Mouse (Mus musculus) forebrain, embryonic 15.5 days (tissue): ENCODE results near the gene Xpo4. TPM values are rescaled to one million over a fixed set of nuclear protein-coding genes. Genes with fewer than 3 reads are reported as not detected.

Experiments used
- ATAC-seq: fragments of 200-750 bp; cut with Nextera tagmentation; replicated peaks from 2 replicates; pipeline ENCODE4 v1.8.0; 2017; ENCODE audit warnings: mild to moderate bottlenecking, moderate TSS enrichment, moderate library complexity
- H3K27ac ChIP-seq: fragments of 300-500 bp; sonication (generic); replicated peaks from 2 replicates; pipeline ENCODE4 v1.5.1; 2015; ENCODE audit warnings: mild to moderate bottlenecking, inconsistent platforms
- H3K27me3 ChIP-seq: fragments of 300-500 bp; sonication (generic); 2 replicates; pipeline ENCODE4 v1.6.1; 2015; ENCODE audit warnings: inconsistent platforms
- H3K36me3 ChIP-seq: fragments of 300-500 bp; sonication (generic); 2 replicates; pipeline ENCODE4 v1.6.1; 2015; ENCODE audit warnings: mild to moderate bottlenecking, inconsistent platforms
- H3K4me1 ChIP-seq: fragments of 300-500 bp; sonication (generic); 2 replicates; pipeline ENCODE4 v1.6.1; 2015; ENCODE audit warnings: inconsistent platforms
- H3K4me2 ChIP-seq: fragments of 300-500 bp; sonication (generic); replicated peaks from 2 replicates; pipeline ENCODE4 v1.6.1; 2015; ENCODE audit warnings: mild to moderate bottlenecking, inconsistent platforms
- H3K4me3 ChIP-seq: fragments of 300-500 bp; sonication (generic); 2 replicates; pipeline ENCODE4 v1.5.1; 2015; ENCODE audit warnings: mild to moderate bottlenecking, inconsistent platforms
- H3K9ac ChIP-seq: fragments of 300-500 bp; sonication (generic); replicated peaks from 2 replicates; pipeline ENCODE4 v1.6.1; 2015; ENCODE audit warnings: mild to moderate bottlenecking, inconsistent platforms
- H3K9me3 ChIP-seq: fragments of 300-500 bp; sonication (generic); 2 replicates; pipeline ENCODE4 v1.6.1; 2016; ENCODE audit warnings: inconsistent platforms
- WGBS: fragments of 180-500 bp; shearing (Covaris S2); methylation state at CpG from one replicate; pipeline ENCODE4 v1.1.7; 2015; ENCODE audit warnings: mixed read lengths; 5-methylcytosine and 5-hydroxymethylcytosine counted together
- polyA plus RNA-seq: library from polyadenylated mRNA; unstranded; fragments of >200 nt; fragmentation: Nextera tagmentation; extraction: Ambion mirVana; gene quantifications from 2 replicates; pipeline ENCODE4 v1.2.1, GENCODE M21; 2015

The Xpo4 gene
- polyA plus RNA-seq, 1 experiment from 2014 or later: 14.9 TPM

- H3K36me3 ChIP-seq: no peaks in the 10 kb centered on the region
- H3K9ac ChIP-seq: no peak overlapping the region
- H3K27ac ChIP-seq: no peak overlapping the region
- ATAC-seq: no peak
- peaks cover 23% of the 10 kb centered on the region for H3K4me1 ChIP-seq
- 59% methylated on average over 5 of the region's 5 CpGs for WGBS
- no peaks in the 10 kb centered on the region for H3K27me3 ChIP-seq
- H3K4me3 ChIP-seq: no peak overlapping the region
- H3K4me2 ChIP-seq: no peak overlapping the region
- no peaks in the 10 kb centered on the region for H3K9me3 ChIP-seq
Measured at GRCm38 (mm10) chr14:57529786-57530515, 135.3 kb downstream of the Xpo4 start.

GRCm38 (mm10) chr14:57529086-57529785 is 136.0 kb downstream of the Xpo4 start:
- Histone ChIP-seq H3K27ac (no peak overlapping the region), H3K9me3 (no peaks in the 10 kb centered on the region), H3K4me3 (no peak overlapping the region), H3K4me1 (peaks cover 17% of the 10 kb centered on the region), H3K36me3 (no peaks in the 10 kb centered on the region), H3K27me3 (no peaks in the 10 kb centered on the region), H3K4me2 (no peak overlapping the region), H3K9ac (no peak overlapping the region)
- WGBS: 42% methylated on average over 10 of the region's 10 CpGs
- no peak for ATAC-seq

- Histone ChIP-seq H3K9ac (no peak overlapping the region), H3K9me3 (no peaks in the 10 kb centered on the region), H3K4me1 (peaks cover 17% of the 10 kb centered on the region), H3K27ac (no peak overlapping the region), H3K4me2 (no peak overlapping the region), H3K4me3 (no peak overlapping the region), H3K36me3 (no peaks in the 10 kb centered on the region), H3K27me3 (peaks cover 4% of the 10 kb centered on the region; the same call in 1 of the 2 replicates)
- ATAC-seq: no peak
- WGBS: 43% methylated on average over 2 of the region's 2 CpGs
Measured at GRCm38 (mm10) chr14:57527598-57527997, 137.6 kb downstream of the Xpo4 start.

Other genes with a start within 250 kb of the Xpo4 start
- 15.9 TPM in 2 replicates for gene Ift88, start 241.4 kb downstream of the Xpo4 start, polyA plus RNA-seq
- 4.6 and 5.8 TPM in 2 replicates for gene Il17d, start 140.7 kb downstream of the Xpo4 start, polyA plus RNA-seq
- gene Eef1akmt1, start 93.8 kb downstream of the Xpo4 start, polyA plus RNA-seq: 87.1 and 103 TPM in 2 replicates
- not detected in 2 replicates for gene Gm49361, start 80.7 kb upstream of the Xpo4 start, polyA plus RNA-seq
- gene Lats2, start 93.0 kb upstream of the Xpo4 start, polyA plus RNA-seq: 8.0 TPM in 2 replicates
- 22.8 and 24.5 TPM in 2 replicates for gene Sap18, start 132.8 kb upstream of the Xpo4 start, polyA plus RNA-seq
- gene Ska3, start 160.8 kb upstream of the Xpo4 start, polyA plus RNA-seq: 19.3 and 19.8 TPM in 2 replicates
- 130 TPM in 2 replicates for gene Mrpl57, start 160.8 kb upstream of the Xpo4 start, polyA plus RNA-seq
- 46.7 and 50.8 TPM in 2 replicates for gene Zdhhc20, start 224.8 kb upstream of the Xpo4 start, polyA plus RNA-seq